In genomic region chr19:3988750-3989149, GRCm38 (mm10) we compare ENCODE assay signal across 25 mouse cellular contexts. TPM values are rescaled to one million over a fixed set of nuclear protein-coding genes. Genes with fewer than 3 reads are reported as not detected.
DNase-seq lines count a peak whose midpoint lies in the region; ATAC-seq and TF ChIP-seq lines count a peak whose summit lies in the region.
"Had no signal": no experiment of that assay in that cellular context is flagged by ENCODE, and none has a peak within 500 bp of the region (broad histone marks: within the 10 kb centered on the region; RNA-seq: fewer than 3 reads in every experiment).

No protein-coding gene starts in this region.

- no peak overlapping the region for H3K4me2 ChIP-seq in embryonic facial prominence, embryonic 11.5 days (ENCODE audit: low read depth, low read length)
- no peak overlapping the region for H3K4me2 ChIP-seq in lung, postnatal 0 days (replicated peaks; ENCODE audit: low read depth, low read length)
- H3K4me2 ChIP-seq: embryonic facial prominence, embryonic 15.5 days; forebrain, embryonic 12.5 days; heart, embryonic 12.5 days; hindbrain, embryonic 14.5 days; limb, embryonic 15.5 days; neural tube, embryonic 13.5 days had no signal

- peak; percentile 45 for TF ChIP-seq CTCF in lung, postnatal 0 days (IDR thresholded peaks at IDR 0.05)

- no peaks in the 10 kb centered on the region for H3K36me3 ChIP-seq in embryonic facial prominence, embryonic 11.5 days (replicated peaks; ENCODE audit: control insufficient read depth, insufficient read depth, low read depth, low read length)
- no peaks in the 10 kb centered on the region for H3K36me3 ChIP-seq in embryonic facial prominence, embryonic 10.5 days (replicated peaks)
- no peaks in the 10 kb centered on the region for H3K36me3 ChIP-seq in lung, postnatal 0 days (ENCODE audit: insufficient read depth, low read length)
- H3K36me3 ChIP-seq: embryonic facial prominence, embryonic 15.5 days; forebrain, embryonic 12.5 days; limb, embryonic 15.5 days; neural tube, embryonic 13.5 days had no signal

- no peaks in the 10 kb centered on the region; the same call in 1 of the 2 replicates for H3K4me1 ChIP-seq in embryonic facial prominence, embryonic 11.5 days (ENCODE audit: control insufficient read depth, insufficient read depth, low read length)
- peaks cover 47% of the 10 kb centered on the region for H3K4me1 ChIP-seq in embryonic facial prominence, embryonic 10.5 days
- peaks cover 10% of the 10 kb centered on the region; the same call in 1 of the 2 replicates for H3K4me1 ChIP-seq in lung, postnatal 0 days (ENCODE audit: insufficient read depth, low read depth, low read length)

- DNase-seq in embryonic facial prominence, embryonic 11.5 days (ENCODE audit: low spot score) = peak; percentile 24
- no peak for DNase-seq in embryonic facial prominence, embryonic 10.5 days (ENCODE audit: low spot score)
- DNase-seq in kidney, adult 9 months = peak; percentile 65
- DNase-seq in kidney, postnatal 14 days = no peak
- no peak for DNase-seq in lung, postnatal 0 days (ENCODE audit: low spot score)
- no peak for DNase-seq in lung, postnatal 14 days
- peak; percentile 50 for DNase-seq in induced T-regulatory cell, adult 2 months (ENCODE audit: low read depth)
- DNase-seq: adrenal gland, postnatal 36 days; cerebellum, adult 8-10 months had no signal

- H3K4me3 ChIP-seq in embryonic facial prominence, embryonic 11.5 days (ENCODE audit: low read depth, low read length) = no peak overlapping the region
- no peak overlapping the region for H3K4me3 ChIP-seq in embryonic facial prominence, embryonic 10.5 days
- H3K4me3 ChIP-seq in lung, postnatal 0 days (ENCODE audit: low read depth, low read length) = no peak overlapping the region
- H3K4me3 ChIP-seq: embryonic facial prominence, embryonic 15.5 days; forebrain, embryonic 12.5 days; heart, embryonic 12.5 days; limb, embryonic 15.5 days; neural tube, embryonic 13.5 days had no signal

- H3K27me3 ChIP-seq in embryonic facial prominence, embryonic 11.5 days (ENCODE audit: control insufficient read depth, insufficient read depth, low read length) = no peaks in the 10 kb centered on the region
- H3K27me3 ChIP-seq in embryonic facial prominence, embryonic 10.5 days (replicated peaks; ENCODE audit: low read depth, poor library complexity, severe bottlenecking) = no peaks in the 10 kb centered on the region
- H3K27me3 ChIP-seq in lung, postnatal 0 days (replicated peaks; ENCODE audit: insufficient read depth, low read length) = no peaks in the 10 kb centered on the region
- H3K27me3 ChIP-seq: embryonic facial prominence, embryonic 15.5 days; limb, embryonic 15.5 days; neural tube, embryonic 13.5 days had no signal

- ATAC-seq in embryonic facial prominence, embryonic 11.5 days (replicated peaks; ENCODE audit: insufficient number of reproducible peaks, low FRiP score, low TSS enrichment, low read depth) = no peak
- ATAC-seq in lung, postnatal 0 days = no peak
- ATAC-seq in monocyte, adult 5-6 weeks (replicated peaks; ENCODE audit: insufficient number of reproducible peaks, low FRiP score, low TSS enrichment, poor library complexity, severe bottlenecking) = no peak
- ATAC-seq: CD4-positive, CD25-positive, alpha-beta regulatory T cell, adult 4 months; Patski had no signal

- TF ChIP-seq EP300 in lung, postnatal 0 days (IDR thresholded peaks at IDR 0.05) = no peak

- no peak overlapping the region for H3K27ac ChIP-seq in embryonic facial prominence, embryonic 11.5 days (replicated peaks; ENCODE audit: low read depth, low read length)
- no peak overlapping the region for H3K27ac ChIP-seq in embryonic facial prominence, embryonic 10.5 days (replicated peaks)
- H3K27ac ChIP-seq in lung, postnatal 0 days (ENCODE audit: low read length) = no peak overlapping the region
- H3K27ac ChIP-seq: embryonic facial prominence, embryonic 15.5 days; forebrain, embryonic 12.5 days; hindbrain, embryonic 14.5 days; limb, embryonic 15.5 days; neural tube, embryonic 13.5 days had no signal

- 88% methylated on average over 4 of the region's 4 CpGs for WGBS in embryonic facial prominence, embryonic 11.5 days
- 84% methylated on average over 4 of the region's 4 CpGs for whole genome bisulfite sequencing in embryonic facial prominence, embryonic 10.5 days
- 81% methylated on average over 4 of the region's 4 CpGs for WGBS in lung, postnatal 0 days

- H3K9me3 ChIP-seq in embryonic facial prominence, embryonic 11.5 days (replicated peaks; ENCODE audit: control insufficient read depth, low read length) = no peaks in the 10 kb centered on the region
- H3K9me3 ChIP-seq in embryonic facial prominence, embryonic 10.5 days = peaks cover 6% of the 10 kb centered on the region; the same call in 1 of the 2 replicates
- no peaks in the 10 kb centered on the region for H3K9me3 ChIP-seq in lung, postnatal 0 days (ENCODE audit: low read length)
- H3K9me3 ChIP-seq: embryonic facial prominence, embryonic 15.5 days; heart, embryonic 12.5 days; limb, embryonic 15.5 days; neural tube, embryonic 13.5 days had no signal

- H3K9ac ChIP-seq in embryonic facial prominence, embryonic 11.5 days (replicated peaks; ENCODE audit: low read length) = no peak overlapping the region
- no peak overlapping the region for H3K9ac ChIP-seq in lung, postnatal 0 days (replicated peaks; ENCODE audit: low read depth)
- H3K9ac ChIP-seq: embryonic facial prominence, embryonic 15.5 days; forebrain, embryonic 12.5 days; heart, embryonic 12.5 days; hindbrain, embryonic 14.5 days; limb, embryonic 15.5 days; neural tube, embryonic 13.5 days had no signal

RNA-seq across cellular contexts. Expression of gene Acy3, which starts 2.4 kb away (rescaled TPM):
- polyA plus RNA-seq in embryonic facial prominence, embryonic 11.5 days (2014; fragmentation: Nextera tagmentation; extraction: Ambion mirVana) = 2.3 and 3.5 TPM in 2 replicates
- polyA plus RNA-seq in embryonic facial prominence, embryonic 10.5 days (2016; fragmentation: Nextera tagmentation; extraction: Ambion mirVana) = 3.1 and 3.2 TPM in 2 replicates
- polyA plus RNA-seq in lung, postnatal 0 days (2015; fragmentation: Nextera tagmentation; extraction: Ambion mirVana) = 14.9 and 15.7 TPM in 2 replicates
- total RNA-seq in monocyte, adult 5-6 weeks (2017) = not detected in 3 replicates

RNA-seq across cellular contexts. Expression of gene Tbx10, which starts 3.8 kb away (rescaled TPM):
- polyA plus RNA-seq in embryonic facial prominence, embryonic 11.5 days (2014; fragmentation: Nextera tagmentation; extraction: Ambion mirVana) = 0.26 TPM in 1 of 2 replicates, not detected in the other
- 0.21 and 1.0 TPM in 2 replicates for polyA plus RNA-seq in embryonic facial prominence, embryonic 10.5 days (2016; fragmentation: Nextera tagmentation; extraction: Ambion mirVana)
- polyA plus RNA-seq in lung, postnatal 0 days (2015; fragmentation: Nextera tagmentation; extraction: Ambion mirVana) = not detected in 2 replicates
- not detected in 3 replicates for total RNA-seq in monocyte, adult 5-6 weeks (2017)
- total RNA-seq: adrenal gland, postnatal 36 days; common myeloid progenitor, adult 5-6 weeks; gastrocnemius, postnatal 4 days; heart, postnatal 25 days; layer of hippocampus, postnatal 25 days; left cerebral cortex, postnatal 25 days; megakaryocyte-erythroid progenitor cell, adult 5-6 weeks had no signal
- polyA plus RNA-seq: CD4-positive, CD25-positive, alpha-beta regulatory T cell, adult 4 months; embryonic facial prominence, embryonic 15.5 days; forebrain, embryonic 12.5 days; heart, embryonic 12.5 days; limb, embryonic 15.5 days; neural tube, embryonic 13.5 days; urinary bladder, adult 2 months had no signal

RNA-seq across cellular contexts. Expression of gene Nudt8, which starts 11.6 kb away (rescaled TPM):
- 24.2 and 26.6 TPM in 2 replicates for polyA plus RNA-seq in embryonic facial prominence, embryonic 11.5 days (2014; fragmentation: Nextera tagmentation; extraction: Ambion mirVana)
- polyA plus RNA-seq in embryonic facial prominence, embryonic 10.5 days (2016; fragmentation: Nextera tagmentation; extraction: Ambion mirVana) = 30.6 and 31.6 TPM in 2 replicates
- 27.0 and 28.5 TPM in 2 replicates for polyA plus RNA-seq in lung, postnatal 0 days (2015; fragmentation: Nextera tagmentation; extraction: Ambion mirVana)
- 2.3 to 11.1 TPM (median 2.3 TPM) in 3 replicates for total RNA-seq in monocyte, adult 5-6 weeks (2017)

RNA-seq across cellular contexts. Expression of gene Gm49405, which starts 11.7 kb away (rescaled TPM):
- 1.3 and 1.4 TPM in 2 replicates for polyA plus RNA-seq in embryonic facial prominence, embryonic 11.5 days (2014; fragmentation: Nextera tagmentation; extraction: Ambion mirVana)
- polyA plus RNA-seq in embryonic facial prominence, embryonic 10.5 days (2016; fragmentation: Nextera tagmentation; extraction: Ambion mirVana) = 4.5 and 4.6 TPM in 2 replicates
- polyA plus RNA-seq in lung, postnatal 0 days (2015; fragmentation: Nextera tagmentation; extraction: Ambion mirVana) = 1.1 TPM in 2 replicates
- total RNA-seq in monocyte, adult 5-6 weeks (2017) = 0.57 to 1.7 TPM (median 1.2 TPM) in 3 replicates

RNA-seq across cellular contexts. Expression of gene Doc2g, which starts 14.4 kb away (rescaled TPM):
- polyA plus RNA-seq in embryonic facial prominence, embryonic 11.5 days (2014; fragmentation: Nextera tagmentation; extraction: Ambion mirVana) = 2.2 TPM in 2 replicates
- 4.7 and 5.7 TPM in 2 replicates for polyA plus RNA-seq in embryonic facial prominence, embryonic 10.5 days (2016; fragmentation: Nextera tagmentation; extraction: Ambion mirVana)
- polyA plus RNA-seq in lung, postnatal 0 days (2015; fragmentation: Nextera tagmentation; extraction: Ambion mirVana) = 1.9 and 2.0 TPM in 2 replicates
- total RNA-seq in monocyte, adult 5-6 weeks (2017) = 3.1 TPM in 2 of 3 replicates, not detected in the other

Comparison
In these comparisons a context has a peak if more than half of its experiments do, and no peak if none do; other contexts are left out.
1. DNase-seq: peak in embryonic facial prominence, embryonic 11.5 days (single experiment), kidney, adult 9 months (single experiment) and induced T-regulatory cell, adult 2 months (single experiment); none in embryonic facial prominence, embryonic 10.5 days (single experiment), kidney, postnatal 14 days (single experiment), lung, postnatal 0 days (single experiment) and lung, postnatal 14 days (single experiment).